ENCODE assay signal across 24 mouse cellular contexts in the genomic region with DNA sequence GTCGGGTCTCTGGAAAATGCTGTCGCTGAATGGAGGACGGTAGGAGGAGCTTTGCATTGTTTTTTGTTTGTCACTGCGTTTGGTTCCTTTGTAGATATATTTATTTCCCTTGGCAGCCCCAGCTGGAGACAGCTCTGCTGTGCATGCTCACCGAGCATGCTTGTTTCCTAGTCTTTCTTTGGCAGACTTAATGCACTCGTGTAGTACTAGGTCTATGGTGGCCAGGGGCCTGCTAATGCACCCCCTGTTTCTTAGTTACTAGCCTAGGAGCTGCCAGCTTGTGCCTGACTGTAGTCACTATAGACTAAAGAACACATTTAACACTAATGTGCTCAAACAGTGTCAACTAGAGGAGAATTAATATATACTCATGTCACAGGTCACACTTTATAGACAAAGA. TPM values are rescaled to one million over a fixed set of nuclear protein-coding genes. Genes with fewer than 3 reads are reported as not detected.
DNase-seq lines count a peak whose midpoint lies in the region; ATAC-seq and TF ChIP-seq lines count a peak whose summit lies in the region.
"Had no signal": no experiment of that assay in that cellular context is flagged by ENCODE, and none has a peak within 500 bp of the region (broad histone marks: within the 10 kb centered on the region; RNA-seq: fewer than 3 reads in every experiment).

No protein-coding gene starts in this region.

- no peaks in the 10 kb centered on the region for H3K9me3 ChIP-seq in hindbrain, embryonic 15.5 days
- H3K9me3 ChIP-seq in hindbrain, embryonic 14.5 days (ENCODE audit: control insufficient read depth, low read length) = no peaks in the 10 kb centered on the region
- H3K9me3 ChIP-seq in lung, embryonic 14.5 days (ENCODE audit: low read depth, low read length) = no peaks in the 10 kb centered on the region
- no peaks in the 10 kb centered on the region for H3K9me3 ChIP-seq in neural tube, embryonic 13.5 days
- no peaks in the 10 kb centered on the region for H3K9me3 ChIP-seq in stomach, postnatal 0 days (ENCODE audit: control insufficient read depth, low read length)
- H3K9me3 ChIP-seq: forebrain, embryonic 10.5 days; limb, embryonic 13.5 days; liver, embryonic 12.5 days; midbrain, embryonic 13.5 days had no signal

- no peak overlapping the region for H3K9ac ChIP-seq in hindbrain, embryonic 15.5 days
- no peak overlapping the region for H3K9ac ChIP-seq in hindbrain, embryonic 14.5 days
- H3K9ac ChIP-seq in lung, embryonic 14.5 days = no peak overlapping the region; the same call in 1 of the 2 replicates
- no peak overlapping the region for H3K9ac ChIP-seq in neural tube, embryonic 13.5 days
- H3K9ac ChIP-seq in stomach, postnatal 0 days (ENCODE audit: low read length) = no peak overlapping the region
- H3K9ac ChIP-seq: limb, embryonic 13.5 days; liver, embryonic 12.5 days; midbrain, embryonic 13.5 days had no signal

- no peak overlapping the region for H3K4me3 ChIP-seq in hindbrain, embryonic 15.5 days
- H3K4me3 ChIP-seq in hindbrain, embryonic 14.5 days (replicated peaks; ENCODE audit: low read length) = no peak overlapping the region
- no peak overlapping the region for H3K4me3 ChIP-seq in lung, embryonic 14.5 days (ENCODE audit: low read depth, low read length)
- H3K4me3 ChIP-seq in neural tube, embryonic 13.5 days = no peak overlapping the region
- no peak overlapping the region for H3K4me3 ChIP-seq in stomach, postnatal 0 days (ENCODE audit: low read depth, low read length)
- H3K4me3 ChIP-seq: forebrain, embryonic 10.5 days; limb, embryonic 13.5 days; liver, embryonic 12.5 days; midbrain, embryonic 13.5 days; myocyte had no signal

- peak overlapping the region; percentile 1; the same call in 1 of the 2 replicates for H3K27ac ChIP-seq in hindbrain, embryonic 15.5 days (replicated peaks)
- H3K27ac ChIP-seq in hindbrain, embryonic 14.5 days = no peak overlapping the region
- H3K27ac ChIP-seq in lung, embryonic 14.5 days (ENCODE audit: low read depth) = peak overlapping the region; percentile 79
- no peak overlapping the region; the same call in 1 of the 2 replicates for H3K27ac ChIP-seq in neural tube, embryonic 13.5 days (replicated peaks)
- H3K27ac ChIP-seq in stomach, postnatal 0 days (replicated peaks) = peak overlapping the region; percentile 61
- H3K27ac ChIP-seq: forebrain, embryonic 10.5 days; limb, embryonic 13.5 days; liver, embryonic 12.5 days; midbrain, embryonic 13.5 days had no signal

- H3K4me2 ChIP-seq in hindbrain, embryonic 15.5 days = no peak overlapping the region
- no peak overlapping the region for H3K4me2 ChIP-seq in hindbrain, embryonic 14.5 days (replicated peaks)
- no peak overlapping the region for H3K4me2 ChIP-seq in lung, embryonic 14.5 days
- no peak overlapping the region for H3K4me2 ChIP-seq in neural tube, embryonic 13.5 days
- H3K4me2 ChIP-seq in stomach, postnatal 0 days (replicated peaks; ENCODE audit: low read depth) = no peak overlapping the region
- H3K4me2 ChIP-seq: heart, embryonic 11.5 days; limb, embryonic 13.5 days; liver, embryonic 12.5 days; midbrain, embryonic 13.5 days had no signal

- whole genome bisulfite sequencing in hindbrain, embryonic 15.5 days = 53% methylated on average over 6 of the region's 6 CpGs
- 71% methylated on average over 6 of the region's 6 CpGs for WGBS in hindbrain, embryonic 14.5 days
- 61% methylated on average over 6 of the region's 6 CpGs for WGBS in lung, embryonic 14.5 days
- WGBS in neural tube, embryonic 13.5 days = 51% methylated on average over 6 of the region's 6 CpGs
- 50% methylated on average over 6 of the region's 6 CpGs for WGBS in stomach, postnatal 0 days

- H3K36me3 ChIP-seq in hindbrain, embryonic 15.5 days = no peaks in the 10 kb centered on the region
- H3K36me3 ChIP-seq in hindbrain, embryonic 14.5 days (replicated peaks; ENCODE audit: control insufficient read depth, insufficient read depth) = no peaks in the 10 kb centered on the region
- peaks cover 59% of the 10 kb centered on the region for H3K36me3 ChIP-seq in lung, embryonic 14.5 days (ENCODE audit: insufficient read depth)
- H3K36me3 ChIP-seq in neural tube, embryonic 13.5 days = peaks cover 9% of the 10 kb centered on the region; the same call in 1 of the 2 replicates
- H3K36me3 ChIP-seq in stomach, postnatal 0 days (ENCODE audit: control insufficient read depth, insufficient read depth, low read length) = no peaks in the 10 kb centered on the region

- no peak for DNase-seq in hindbrain, embryonic 14.5 days (ENCODE audit: low spot score)
- DNase-seq in lung, embryonic 14.5 days = no peak
- no peak for DNase-seq in lung, adult 18-20 months
- no peak for DNase-seq in neural tube, embryonic 10.5 days (ENCODE audit: extremely low spot score, low spot score)
- no peak for DNase-seq in stomach, postnatal 0 days (ENCODE audit: low spot score)
- no peak for DNase-seq in adrenal gland, postnatal 14 days
- DNase-seq: adrenal gland, postnatal 25 days; gastrocnemius, postnatal 10 days; kidney, adult 9 months; kidney, postnatal 4 days; lung, adult 2 months; retina, postnatal 1 day; right cerebral cortex, postnatal 25 days; spleen, adult 18-20 months had no signal

- no peak for TF ChIP-seq EP300 in stomach, postnatal 0 days (optimal IDR thresholded peaks at IDR 0.05)

- ATAC-seq in hindbrain, embryonic 15.5 days (ENCODE audit: low FRiP score, low read depth) = peak; percentile 49; the same call in 1 of the 2 replicates
- no peak; the same call in 1 of the 2 replicates for ATAC-seq in hindbrain, embryonic 14.5 days (ENCODE audit: low FRiP score)
- peak; percentile 19; the same call in 1 of the 2 replicates for ATAC-seq in lung, embryonic 14.5 days (ENCODE audit: insufficient read depth)
- peak; percentile 68 for ATAC-seq in neural tube, embryonic 13.5 days (ENCODE audit: low read depth)
- no peak for ATAC-seq in stomach, postnatal 0 days (ENCODE audit: low FRiP score, low TSS enrichment)
- ATAC-seq: CD4-positive, CD25-positive, alpha-beta regulatory T cell, adult 4 months; forebrain, embryonic 16.5 days; liver, embryonic 12.5 days; midbrain, embryonic 13.5 days had no signal

- H3K27me3 ChIP-seq in hindbrain, embryonic 15.5 days = no peaks in the 10 kb centered on the region
- no peaks in the 10 kb centered on the region for H3K27me3 ChIP-seq in hindbrain, embryonic 14.5 days (ENCODE audit: control insufficient read depth, insufficient read depth, low read length)
- no peaks in the 10 kb centered on the region for H3K27me3 ChIP-seq in lung, embryonic 14.5 days (ENCODE audit: insufficient read depth, low read length)
- no peaks in the 10 kb centered on the region for H3K27me3 ChIP-seq in neural tube, embryonic 13.5 days
- H3K27me3 ChIP-seq in stomach, postnatal 0 days (ENCODE audit: control insufficient read depth, insufficient read depth, low read length) = no peaks in the 10 kb centered on the region
- H3K27me3 ChIP-seq: limb, embryonic 13.5 days; liver, embryonic 12.5 days; midbrain, embryonic 13.5 days had no signal

- no peak for TF ChIP-seq CTCF in lung, embryonic 14.5 days (IDR thresholded peaks at IDR 0.05; ENCODE audit: low read depth)
- no peak for TF ChIP-seq CTCF in stomach, postnatal 0 days (IDR thresholded peaks at IDR 0.05; ENCODE audit: low read depth)

- 0 out of 2 replicates have a peak, but pooled peaks cover 5% of the 10 kb centered on the region for H3K4me1 ChIP-seq in hindbrain, embryonic 15.5 days (replicated peaks)
- H3K4me1 ChIP-seq in hindbrain, embryonic 14.5 days (replicated peaks; ENCODE audit: control insufficient read depth, insufficient read depth, low read length) = 0 out of 2 replicates have a peak, but pooled peaks cover 3% of the 10 kb centered on the region
- no peaks in the 10 kb centered on the region for H3K4me1 ChIP-seq in lung, embryonic 14.5 days (ENCODE audit: insufficient read depth)
- H3K4me1 ChIP-seq in neural tube, embryonic 13.5 days (replicated peaks) = 0 out of 2 replicates have a peak, but pooled peaks cover 6% of the 10 kb centered on the region
- H3K4me1 ChIP-seq in stomach, postnatal 0 days (replicated peaks; ENCODE audit: control insufficient read depth, insufficient read depth) = no peaks in the 10 kb centered on the region
- H3K4me1 ChIP-seq: forebrain, embryonic 10.5 days; liver, embryonic 12.5 days; midbrain, embryonic 13.5 days had no signal

RNA-seq across cellular contexts. Expression of gene Kif14, which starts 59.7 kb away (rescaled TPM):
- polyA plus RNA-seq in hindbrain, embryonic 15.5 days (2015; fragmentation: Nextera tagmentation; extraction: Ambion mirVana) = 1.4 TPM in 2 replicates
- polyA plus RNA-seq in hindbrain, embryonic 14.5 days (2014; fragmentation: Nextera tagmentation; extraction: Ambion mirVana) = 1.3 and 1.6 TPM in 2 replicates
- 8.9 and 11.3 TPM in 2 replicates for polyA plus RNA-seq in lung, embryonic 14.5 days (2014; fragmentation: Nextera tagmentation; extraction: Ambion mirVana)
- polyA plus RNA-seq in neural tube, embryonic 13.5 days (2015; fragmentation: Nextera tagmentation; extraction: Ambion mirVana) = 0.68 and 1.2 TPM in 2 replicates
- 0.63 and 1.1 TPM in 2 replicates for polyA plus RNA-seq in stomach, postnatal 0 days (2015; fragmentation: Nextera tagmentation; extraction: Ambion mirVana)
- 3.9 and 4.8 TPM in 2 replicates for total RNA-seq in adrenal gland, postnatal 14 days (2021)

Comparison
In these comparisons a context has a peak if more than half of its experiments do, and no peak if none do; other contexts are left out.
1. ATAC-seq: peak in hindbrain, embryonic 15.5 days (single experiment), lung, embryonic 14.5 days (single experiment) and neural tube, embryonic 13.5 days (single experiment); none in hindbrain, embryonic 14.5 days (single experiment) and stomach, postnatal 0 days (single experiment).
2. H3K27ac ChIP-seq: peak in hindbrain, embryonic 15.5 days (single experiment), lung, embryonic 14.5 days (single experiment) and stomach, postnatal 0 days (single experiment); none in hindbrain, embryonic 14.5 days (single experiment) and neural tube, embryonic 13.5 days (single experiment).